Mouse (Mus musculus) urinary bladder, postnatal 36 days (tissue): ENCODE measurements around the gene Pip4k2c.

Experiments used
- DNase-seq, 2 experiments: peaks; one replicate each; pipeline ENCODE4 v3.0.0; 2022; ENCODE audit warnings: low spot score in 2 of 2, mixed read lengths in 1 of 2

The Pip4k2c gene

DNA sequence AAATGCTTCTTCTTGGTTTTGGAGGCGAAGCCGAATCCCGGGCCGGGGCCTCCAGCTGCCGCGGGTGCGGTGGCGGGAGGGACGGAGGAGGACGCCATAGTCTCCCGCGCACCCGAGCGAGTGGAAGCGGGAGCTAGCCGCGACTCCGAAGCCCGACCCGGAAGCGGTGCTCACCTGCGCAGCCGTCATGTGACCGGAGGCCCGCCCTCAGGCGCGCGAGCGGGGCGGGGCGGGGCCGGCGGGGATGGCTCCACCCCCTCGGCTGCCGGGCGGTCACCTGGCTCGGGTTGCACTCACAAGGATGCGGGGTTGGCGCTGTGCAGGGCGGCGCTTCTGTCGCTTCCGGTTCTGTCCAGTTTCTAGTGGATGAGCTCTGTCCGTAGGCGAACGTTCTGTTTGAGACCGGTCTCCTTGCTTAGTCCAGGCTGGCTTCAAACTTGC is at the start of gene Pip4k2c:
Pip4k2c (minus strand) TSS at position 172 of the 441 bp plus-strand sequence.
- peak; percentile 90 to 93 for DNase-seq

DNA sequence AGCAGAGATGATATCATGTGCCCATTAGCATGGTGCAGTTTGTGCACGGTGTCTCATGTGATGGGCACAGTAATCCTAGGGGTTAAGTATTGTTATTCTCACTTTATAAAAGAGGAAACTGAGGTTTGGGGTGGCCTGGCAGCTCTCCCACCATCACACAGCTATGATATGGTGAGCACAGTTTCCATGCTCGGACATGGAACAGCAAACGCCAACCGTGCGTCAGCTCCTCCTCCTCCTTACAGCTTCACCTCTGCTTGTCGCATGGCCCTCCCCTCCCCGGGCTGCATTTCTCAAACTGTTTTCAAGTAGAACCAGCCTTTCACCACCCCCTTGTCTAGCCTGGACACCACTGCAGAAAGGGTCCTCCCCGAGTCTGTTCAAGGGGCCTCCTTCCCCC is 47.1 kb upstream of the Pip4k2c start:
- no peak for DNase-seq

DNA sequence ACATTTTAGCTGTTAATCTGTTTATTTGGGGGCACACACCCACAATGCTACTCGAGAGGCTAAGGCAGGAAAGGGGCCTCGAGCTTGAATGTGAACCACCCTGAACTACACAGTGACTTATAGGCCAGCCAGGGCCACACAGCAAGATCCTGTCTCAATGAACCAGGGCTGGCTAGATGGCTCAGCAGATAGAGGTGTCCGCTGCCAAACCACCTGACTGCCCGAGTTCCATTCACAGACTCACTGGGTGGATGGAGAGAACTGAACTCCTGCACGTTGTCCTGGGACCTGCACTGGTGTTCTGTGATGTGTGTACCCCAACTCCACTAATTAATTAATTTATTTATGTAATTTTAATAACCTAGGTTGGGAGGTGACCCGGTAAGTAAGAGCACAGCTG is 46.4 kb upstream of the Pip4k2c start:
- no peak for DNase-seq

DNA sequence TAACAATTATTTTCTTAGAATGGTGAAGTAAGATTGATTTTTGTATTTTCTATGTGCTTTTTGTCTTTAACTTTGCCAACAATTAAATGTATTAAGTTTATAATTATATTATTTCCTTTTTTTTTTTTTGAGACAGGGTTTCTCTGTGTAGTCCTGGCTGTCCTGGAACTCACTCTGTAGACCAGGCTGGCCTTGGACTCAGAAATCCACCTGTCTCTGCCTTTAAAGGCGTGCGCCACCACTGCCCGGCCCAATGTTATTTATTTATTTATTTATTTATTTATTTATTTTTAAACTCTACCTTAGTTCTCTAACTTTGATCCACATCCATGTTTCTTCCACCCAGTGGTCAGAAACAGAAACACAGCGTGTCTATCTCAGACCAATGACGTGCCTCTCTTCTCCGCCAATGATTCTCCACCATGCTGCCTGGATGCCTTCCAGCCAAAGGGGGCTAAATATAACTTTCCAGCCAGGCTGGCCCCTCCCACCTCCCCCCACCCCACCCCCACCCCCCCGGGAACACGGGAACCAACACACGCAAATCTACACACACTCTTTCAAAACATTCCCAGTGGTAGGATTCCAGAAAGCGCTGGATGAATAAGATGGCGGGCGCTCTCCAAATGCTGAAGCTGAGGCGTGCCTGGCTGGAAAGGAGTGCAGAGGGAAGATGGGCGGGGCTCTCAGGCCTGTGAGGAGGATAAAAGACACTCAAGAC is 44.4 kb upstream of the Pip4k2c start:
- DNase-seq = peak in 1 of 2 experiments; percentile 42

DNA sequence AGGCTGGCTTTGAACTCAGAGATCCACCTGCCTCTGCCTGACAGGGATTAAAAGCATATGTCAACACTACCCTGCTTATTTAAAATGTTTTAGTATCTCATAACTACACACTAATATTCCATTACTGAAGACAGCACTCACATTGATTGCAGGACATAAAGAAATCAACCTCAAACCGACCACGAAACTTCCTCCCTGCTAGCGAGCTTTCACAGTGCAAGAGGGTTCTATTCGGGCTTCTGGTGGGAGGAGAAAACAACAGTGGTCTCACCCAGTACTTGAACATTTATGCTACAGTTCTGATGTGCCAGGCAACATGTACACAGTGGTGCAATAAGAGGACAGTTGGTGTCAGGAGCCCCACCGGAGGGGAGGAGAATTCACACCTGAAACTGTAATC is 39.4 kb upstream of the Pip4k2c start:
- DNase-seq = no peak

DNA sequence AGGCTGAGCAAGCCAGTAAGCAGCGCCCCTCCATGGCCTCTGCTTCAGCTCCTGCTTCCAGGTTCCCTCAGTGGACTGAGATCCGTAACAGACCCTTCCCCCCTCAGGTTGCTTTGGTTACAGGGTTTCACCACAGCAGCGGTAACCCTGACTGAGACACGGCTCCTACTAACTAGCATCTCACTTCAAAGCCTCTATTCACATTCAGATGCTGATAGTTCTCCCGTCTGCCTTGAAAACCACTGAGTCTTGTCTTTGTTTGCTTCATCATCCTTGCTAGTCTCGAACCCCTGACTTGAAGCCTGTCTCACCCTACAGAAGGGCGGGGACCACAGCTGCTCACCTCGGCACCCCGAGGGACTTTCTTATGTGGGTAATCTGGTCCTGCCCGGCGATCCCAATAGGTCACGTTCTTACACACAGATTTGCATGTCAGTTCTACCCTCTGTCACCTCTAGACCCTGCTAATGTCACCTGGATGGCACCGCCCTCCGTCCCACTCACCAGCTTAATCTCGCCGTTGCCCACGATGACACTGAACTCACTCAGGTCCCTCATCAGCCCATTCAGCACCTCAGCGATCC is 26.9 kb upstream of the Pip4k2c start:
- no peak for DNase-seq

DNA sequence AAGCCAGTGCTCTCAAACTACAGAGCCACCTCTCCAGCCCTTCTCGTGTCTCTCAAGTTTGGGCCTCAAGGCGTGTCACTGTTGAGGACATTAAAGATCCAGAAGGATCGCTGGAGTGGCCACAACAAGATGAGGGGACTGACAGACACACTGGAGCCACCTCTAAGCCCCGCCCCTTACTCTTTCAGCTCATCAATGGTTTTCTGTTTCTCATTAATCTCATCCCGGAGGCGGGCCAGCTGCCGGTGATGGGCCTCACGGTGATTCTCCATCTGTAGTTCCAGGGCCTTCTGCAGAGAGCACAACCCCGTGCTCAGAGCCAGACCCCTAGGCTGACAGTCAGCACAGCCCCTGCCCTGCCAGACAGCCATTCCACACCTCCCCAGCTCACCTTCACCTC is 25.2 kb upstream of the Pip4k2c start:
- DNase-seq = no peak

DNA sequence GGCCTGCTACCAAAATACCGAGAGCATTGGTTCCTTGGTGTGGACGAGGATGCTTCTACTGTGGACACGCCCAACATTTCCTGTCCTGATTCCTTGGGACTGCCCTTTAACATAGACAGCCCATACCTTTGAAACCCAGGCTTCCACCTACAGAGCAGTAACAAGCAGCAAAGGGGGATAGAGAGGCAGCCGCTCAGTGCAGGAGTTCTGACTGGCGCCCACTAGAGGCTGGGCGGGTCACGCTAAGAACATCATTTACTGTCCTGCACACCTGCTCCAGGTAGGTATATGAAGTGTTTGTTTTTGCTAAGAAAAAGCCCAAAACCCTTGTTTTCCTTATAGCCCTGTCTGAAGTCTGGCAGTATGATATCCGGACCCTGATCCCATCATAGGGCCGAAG is 21.8 kb upstream of the Pip4k2c start:
- DNase-seq = no peak

DNA sequence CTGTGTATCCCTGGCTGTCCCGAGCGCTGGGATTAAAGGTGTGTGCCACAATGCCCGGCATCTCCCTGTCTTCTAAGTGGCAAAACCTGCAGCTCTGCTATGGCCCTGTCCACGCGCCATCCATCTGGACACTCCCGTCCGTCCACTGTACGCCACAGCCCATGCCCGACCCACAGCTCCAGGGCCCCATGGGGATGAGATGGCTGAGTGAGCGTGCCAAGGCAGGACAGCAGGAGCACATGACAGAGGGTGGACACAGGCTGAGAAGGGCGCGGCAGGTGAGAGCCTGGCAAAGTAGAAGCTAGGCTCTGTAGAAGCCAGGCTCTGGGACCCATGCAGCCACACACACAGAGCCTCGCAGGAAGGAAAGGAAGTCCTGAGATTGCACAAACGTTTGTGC is 20.4 kb upstream of the Pip4k2c start:
- no peak for DNase-seq

DNA sequence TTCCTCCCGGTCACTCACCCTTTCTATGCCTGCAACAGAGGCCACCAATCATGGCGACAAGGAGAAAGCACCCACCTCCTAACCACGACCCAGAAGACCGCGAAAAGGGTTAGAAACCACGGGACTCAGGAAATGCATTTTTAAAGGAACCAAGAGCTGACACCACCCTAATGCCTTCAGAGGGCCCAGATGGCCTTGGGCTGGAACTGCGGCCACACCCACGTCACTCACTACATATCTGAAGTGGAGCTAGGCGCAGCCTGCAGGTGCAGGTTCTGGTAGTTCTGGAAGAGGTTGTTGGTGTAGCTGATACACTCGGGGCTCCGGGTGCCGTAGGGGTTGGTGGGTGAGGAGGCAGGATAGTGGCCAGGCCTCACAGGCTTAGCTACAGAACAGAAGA is 19.3 kb upstream of the Pip4k2c start:
- DNase-seq = no peak

DNA sequence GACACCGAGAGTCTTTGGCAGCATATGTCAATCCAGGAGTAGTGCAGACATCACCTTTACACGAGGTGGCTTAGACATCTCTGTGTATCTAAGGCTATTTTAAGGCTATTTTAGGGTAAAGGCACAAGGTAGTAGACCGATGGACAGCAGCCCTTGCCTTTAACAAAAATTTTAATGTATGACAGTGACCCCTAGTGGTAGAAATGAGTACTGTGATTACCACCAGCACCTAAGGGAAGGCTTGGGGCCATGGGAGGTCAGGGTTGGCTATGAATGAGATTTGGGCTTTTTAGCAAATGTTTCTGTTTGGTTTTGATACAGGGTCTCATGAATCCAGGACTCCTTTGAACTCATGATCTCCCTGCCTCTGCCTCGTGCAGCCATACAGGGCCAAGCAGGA is 17.5 kb upstream of the Pip4k2c start:
- peak; percentile 13 to 19 for DNase-seq

DNA sequence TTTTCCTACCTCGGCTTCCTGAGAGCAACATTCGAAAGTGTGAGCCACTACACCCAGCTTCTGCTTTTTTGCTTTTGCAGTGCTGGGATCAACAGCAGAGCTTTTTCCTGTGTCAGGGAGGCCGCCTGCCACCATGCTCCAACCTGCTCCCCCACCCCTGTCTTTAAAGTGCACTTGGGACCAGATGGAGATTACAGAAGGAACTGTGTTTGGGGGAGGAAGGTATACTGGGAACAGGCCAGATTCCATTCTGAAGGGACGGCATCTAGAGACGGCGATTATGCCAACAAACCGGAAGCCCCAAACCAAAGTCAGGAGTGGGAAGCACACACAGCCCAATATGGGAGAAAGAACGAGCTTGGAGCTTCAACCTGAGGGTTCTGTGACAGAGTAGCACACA is 15.8 kb upstream of the Pip4k2c start:
- DNase-seq = no peak

DNA sequence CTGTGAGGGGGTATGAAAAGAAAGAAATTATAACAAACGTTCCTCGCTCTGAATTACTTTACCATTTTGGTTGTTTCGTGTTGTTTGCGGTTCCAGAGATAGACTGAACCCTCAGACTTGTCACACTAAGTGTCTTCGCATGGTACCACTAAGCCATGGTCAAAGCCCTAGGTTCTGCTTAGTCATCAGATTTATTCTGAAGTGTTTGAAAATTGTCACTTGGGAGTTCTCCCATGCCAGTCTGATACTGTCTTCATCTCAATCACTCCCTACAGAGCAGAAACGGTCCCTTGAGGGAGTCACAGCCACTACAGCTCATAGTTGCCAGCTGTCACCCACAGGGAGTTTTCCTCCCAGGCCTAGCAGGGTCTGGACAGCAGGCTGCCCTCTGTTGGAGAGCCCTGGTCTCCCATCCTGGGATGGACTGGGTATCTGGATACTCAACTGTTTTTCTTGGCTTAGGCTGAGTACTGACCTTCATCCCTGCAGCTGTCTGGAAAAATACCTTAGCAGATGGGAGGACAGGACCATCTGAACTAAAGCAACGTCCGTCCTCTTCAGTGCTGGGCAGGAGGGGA is 15.0 kb upstream of the Pip4k2c start:
- DNase-seq = no peak

DNA sequence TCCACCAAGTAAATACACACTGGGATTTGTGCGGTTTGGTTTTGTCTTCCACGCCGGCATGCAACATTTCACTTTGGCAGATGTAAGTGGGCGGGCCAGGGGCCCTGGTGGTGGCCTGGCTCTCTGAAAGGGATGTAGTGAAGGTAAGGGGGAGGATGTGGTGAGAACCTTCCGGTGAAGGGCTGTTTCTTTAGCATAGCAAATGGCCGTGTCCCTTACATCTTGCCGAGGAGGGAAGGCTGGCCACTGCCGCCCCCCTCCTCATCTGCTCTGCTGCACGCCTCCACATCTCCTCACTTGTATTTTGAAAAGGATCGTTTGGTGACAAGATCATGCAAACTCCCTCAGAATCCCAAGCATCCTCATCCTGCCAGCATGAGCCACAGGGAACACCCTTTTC is 14.3 kb upstream of the Pip4k2c start:
- DNase-seq = no peak

DNA sequence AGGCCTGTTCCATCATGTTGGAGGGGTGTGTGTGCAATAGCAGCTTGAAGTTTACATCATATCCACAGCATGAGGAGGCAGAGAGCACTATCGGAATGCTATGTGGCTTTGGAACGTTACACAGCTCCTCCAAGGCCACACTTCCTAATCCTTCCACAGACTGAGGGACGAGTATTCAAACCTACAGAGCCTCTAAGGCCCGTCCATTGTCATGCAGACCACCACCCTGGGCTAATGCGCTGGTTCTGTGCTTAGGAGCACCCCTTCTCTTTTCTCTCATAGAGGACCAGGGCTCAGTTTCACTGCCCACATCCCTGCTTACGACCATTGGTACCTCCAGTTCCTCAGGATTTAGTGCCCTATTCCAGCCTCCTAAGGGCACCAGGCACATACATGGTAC is 13.8 kb upstream of the Pip4k2c start:
- DNase-seq = no peak

DNA sequence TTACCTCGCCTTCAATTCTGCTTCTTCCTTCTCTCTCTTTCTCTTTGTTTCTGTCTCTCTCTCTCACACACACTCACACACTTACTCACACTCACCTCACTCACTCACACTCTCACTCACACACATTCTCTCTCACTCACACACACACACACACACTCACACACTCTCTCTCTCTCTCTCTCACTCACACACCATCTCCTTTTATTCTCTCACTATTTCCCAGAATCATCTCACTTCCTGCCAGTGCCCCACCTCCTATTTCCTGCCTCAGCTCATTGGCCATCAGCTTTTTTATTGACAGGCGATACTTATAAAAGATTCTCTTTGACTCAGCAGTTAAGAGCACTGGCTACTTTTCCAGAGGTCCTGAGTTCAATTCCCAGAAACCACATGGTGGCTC is 7.0 kb upstream of the Pip4k2c start:
- DNase-seq = no peak

DNA sequence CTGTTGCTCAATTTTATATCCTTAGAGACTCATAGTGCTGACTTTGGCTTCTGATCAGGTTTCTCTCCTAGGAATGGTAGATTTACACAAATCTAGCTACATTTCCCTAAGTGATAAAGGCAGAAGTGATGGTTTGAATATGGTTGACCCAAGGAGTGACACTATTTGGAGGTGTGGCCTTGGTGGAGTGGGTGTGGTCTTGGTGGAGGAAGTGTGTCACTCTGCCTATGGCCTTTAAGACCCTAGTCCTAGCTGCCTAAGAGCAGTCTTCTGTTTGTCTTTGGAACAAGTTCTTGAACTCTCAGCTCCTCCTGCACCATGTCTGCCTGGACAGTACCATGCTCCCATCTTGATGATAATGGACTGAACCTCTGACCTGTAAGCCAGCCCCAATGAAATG is 5.8 kb upstream of the Pip4k2c start:
- DNase-seq = no peak

DNA sequence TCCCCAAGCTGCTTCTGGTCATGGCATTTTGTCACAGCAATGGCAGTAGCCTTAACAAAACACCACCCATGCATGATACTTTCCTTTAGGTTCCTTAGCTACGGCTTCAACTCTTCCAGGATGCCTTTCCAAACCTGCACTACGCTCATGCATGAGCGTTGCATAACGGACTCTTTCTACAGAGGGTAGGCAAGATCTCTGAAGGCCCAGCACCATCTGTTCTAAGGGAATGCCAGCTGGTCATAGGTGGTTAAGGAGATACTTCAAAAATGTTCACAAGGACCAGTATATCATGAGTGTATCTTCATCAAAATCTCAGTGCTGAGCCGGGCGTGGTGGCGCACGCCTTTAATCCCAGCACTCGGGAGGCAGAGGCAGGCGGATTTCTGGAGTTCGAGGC is 5.1 kb upstream of the Pip4k2c start:
- no peak for DNase-seq

DNA sequence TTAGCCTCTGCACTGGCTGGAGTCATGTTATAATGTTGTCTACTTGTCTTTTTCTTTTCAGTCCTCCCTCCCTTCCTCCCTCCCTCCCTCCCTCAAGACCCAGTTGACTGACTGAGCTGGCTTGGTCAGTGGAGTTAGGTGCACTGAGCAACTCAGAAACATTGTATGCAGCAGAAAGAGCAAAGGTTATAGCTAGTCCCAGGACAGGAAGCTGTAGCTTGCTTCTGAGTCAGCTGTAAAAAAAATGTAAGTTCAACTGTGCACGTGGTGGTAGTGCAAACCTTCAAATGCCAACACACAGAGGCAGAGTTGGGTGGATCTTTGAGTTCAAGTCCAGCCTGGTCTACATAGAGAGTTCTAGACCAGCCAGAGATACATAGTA is 3.0 kb upstream of the Pip4k2c start:
- no peak for DNase-seq

DNA sequence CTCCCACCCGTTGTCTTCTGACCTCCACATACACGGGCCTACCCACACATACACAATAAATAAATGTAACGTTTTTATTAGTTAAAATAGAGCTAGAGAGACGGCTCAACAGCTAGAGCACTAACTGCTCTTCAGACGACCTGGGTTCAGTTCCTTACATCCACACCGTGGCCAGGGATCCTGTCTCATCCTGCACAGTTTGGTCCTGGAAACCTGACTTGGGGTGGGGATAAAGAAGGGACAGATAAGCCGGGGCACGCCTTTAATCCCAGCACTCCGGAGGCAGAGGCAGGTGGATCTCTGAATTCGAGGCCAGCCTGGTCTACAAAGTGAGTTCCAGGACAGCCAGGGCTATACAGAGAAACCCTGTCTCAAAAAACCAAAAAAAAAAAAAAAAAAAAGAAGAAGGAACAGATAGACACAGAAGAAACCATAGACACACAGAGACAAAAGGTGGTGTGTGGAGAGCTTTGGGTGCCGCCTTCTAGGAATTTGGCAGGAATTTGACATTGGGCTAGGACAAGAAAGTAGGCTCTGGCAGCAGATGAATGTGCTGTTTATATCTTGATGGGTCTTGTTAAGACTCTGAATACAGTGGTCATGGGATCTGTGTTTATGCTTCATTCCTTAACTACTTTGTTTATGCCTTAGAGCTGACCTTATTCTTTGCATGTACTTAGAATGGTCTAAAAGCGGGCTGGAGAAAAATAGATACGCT is 2.5 kb upstream of the Pip4k2c start:
- no peak for DNase-seq

DNA sequence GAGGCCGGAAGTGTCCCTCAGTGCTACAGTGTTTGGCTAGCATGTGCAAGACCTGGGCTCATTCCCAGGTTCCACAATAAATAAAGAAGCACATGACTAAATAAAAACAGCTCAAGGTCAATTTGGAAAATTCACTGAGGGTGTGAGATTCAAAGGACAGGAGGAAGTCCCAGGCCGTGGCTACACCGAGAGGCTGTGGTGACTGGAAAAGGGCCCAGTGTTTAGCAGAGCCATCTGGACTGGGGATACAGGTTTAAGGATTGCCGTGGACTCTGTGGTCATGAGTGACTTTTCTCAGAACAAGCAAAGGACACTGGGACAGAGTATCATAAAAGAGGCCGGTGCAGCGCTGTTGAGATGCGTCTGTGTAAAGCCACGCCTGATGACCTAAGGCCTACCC is 1.9 kb upstream of the Pip4k2c start:
- no peak for DNase-seq

DNA sequence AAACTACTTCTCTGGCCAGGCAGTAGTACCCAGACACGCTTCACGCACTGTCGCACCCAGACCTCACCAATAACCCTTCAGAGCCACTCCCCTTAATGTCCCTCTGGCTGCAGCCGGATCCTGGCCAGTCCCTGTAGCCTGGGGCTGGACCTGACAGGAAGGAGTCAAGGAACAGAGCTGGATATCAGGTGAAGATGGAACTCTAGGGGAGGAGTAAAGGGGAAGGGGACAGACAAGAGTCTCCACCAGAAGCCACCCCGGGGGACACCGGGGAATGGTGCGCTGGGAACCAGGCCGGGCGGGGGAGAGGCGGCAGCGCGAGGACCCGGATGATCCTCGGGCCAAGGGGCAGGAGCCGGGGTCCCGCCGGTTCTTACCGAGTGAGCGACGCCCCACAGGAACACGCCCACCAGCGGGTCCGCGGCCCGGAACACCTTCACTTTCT is 402 bp downstream of the Pip4k2c start:
- DNase-seq = peak in 1 of 2 experiments; percentile 18
